8 mouse cellular contexts compared by ENCODE assay signal in genomic region chr19:14635213-14635928, GRCm38 (mm10). TPM values are rescaled to one million over a fixed set of nuclear protein-coding genes. Genes with fewer than 3 reads are reported as not detected.
A peak's percentile ranks its signal among the peaks of the same experiment; 100 is the strongest.
DNase-seq lines count a peak whose midpoint lies in the region; ATAC-seq lines count a peak whose summit lies in the region.

No protein-coding gene starts in this region.

- H3K36me3 ChIP-seq in kidney, embryonic 15.5 days, result no peaks in the 10 kb centered on the region

- 0 out of 2 replicates have a peak overlapping the region, but pooled peaks have one; percentile 45 for H3K27ac ChIP-seq in kidney, embryonic 15.5 days

- ATAC-seq in CD4-positive, CD25-positive, alpha-beta regulatory T cell, adult 4 months, result no peak
- ATAC-seq in kidney, embryonic 15.5 days (replicated peaks; ENCODE audit: low FRiP score), result 0 out of 2 replicates have a peak, but pooled peaks have one; percentile 46

- peaks cover 11% of the 10 kb centered on the region; the same call in 1 of the 2 replicates for H3K4me1 ChIP-seq in kidney, embryonic 15.5 days

- WGBS in kidney, embryonic 15.5 days, result 30% methylated on average over 10 of the region's 10 CpGs

- no peak overlapping the region for H3K4me2 ChIP-seq in kidney, embryonic 15.5 days

- H3K9ac ChIP-seq in kidney, embryonic 15.5 days, result no peak overlapping the region

- DNase-seq in CD4-positive, CD25-positive, alpha-beta regulatory T cell, adult 2 months (ENCODE audit: low read depth, low spot score), result peak; percentile 4
- DNase-seq in right cerebral cortex, postnatal 10 days (ENCODE audit: low spot score in 2 of 2), result peak; percentile 28 to 33
- DNase-seq in right cerebral cortex, postnatal 4 days, result no peak
- peak; percentile 17 for DNase-seq in mesoderm, embryonic 11.5 days (ENCODE audit: low read depth, low spot score)
- no peak for DNase-seq in spleen, adult 12 weeks (ENCODE audit: low spot score)
- no peak for DNase-seq in urinary bladder, postnatal 4 days (ENCODE audit: low spot score in 2 of 2)

- no peaks in the 10 kb centered on the region for H3K27me3 ChIP-seq in kidney, embryonic 15.5 days

- no peaks in the 10 kb centered on the region for H3K9me3 ChIP-seq in kidney, embryonic 15.5 days (replicated peaks)

- H3K4me3 ChIP-seq in kidney, embryonic 15.5 days (replicated peaks), result no peak overlapping the region

RNA-seq across cellular contexts. Expression of gene Tle4, which starts 37.5 kb away (rescaled TPM):
- polyA plus RNA-seq in CD4-positive, CD25-positive, alpha-beta regulatory T cell, adult 4 months (2017; shearing (Covaris generic)), result 10 to 100 TPM in 1 of 2 experiments, 1 to 10 TPM in 1; 7.8 to 13.6 TPM
- 15.0 and 15.4 TPM in 2 replicates for polyA plus RNA-seq in kidney, embryonic 15.5 days (2015; fragmentation: Nextera tagmentation; extraction: Ambion mirVana)

Comparison
In these comparisons a context has a peak if more than half of its experiments do, and no peak if none do; other contexts are left out.
1. DNase-seq: peak in CD4-positive, CD25-positive, alpha-beta regulatory T cell, adult 2 months (single experiment), right cerebral cortex, postnatal 10 days (2 of 2) and mesoderm, embryonic 11.5 days (single experiment); none in right cerebral cortex, postnatal 4 days (single experiment), spleen, adult 12 weeks (single experiment) and urinary bladder, postnatal 4 days (0 of 2).